Mouse (Mus musculus) neural tube, embryonic 13.5 days (tissue): ENCODE data around the gene Arhgef3. TPM values are rescaled to one million over a fixed set of nuclear protein-coding genes. Genes with fewer than 3 reads are reported as not detected.

ENCODE experiments used
- ATAC-seq: fragments of 200-750 bp; cut with Nextera tagmentation; 2 replicates; pipeline ENCODE4 v1.8.0; 2017; ENCODE audit warnings: low read depth, mild to moderate bottlenecking, moderate TSS enrichment, moderate library complexity
- H3K27ac ChIP-seq: fragments of 300-500 bp; sonication (generic); replicated peaks from 2 replicates; pipeline ENCODE4 v1.5.1; 2015; ENCODE audit warnings: moderate library complexity, mild to moderate bottlenecking, inconsistent platforms
- H3K27me3 ChIP-seq: fragments of 300-500 bp; sonication (generic); 2 replicates; pipeline ENCODE4 v1.6.1; 2015; ENCODE audit warnings: mild to moderate bottlenecking, inconsistent platforms
- H3K36me3 ChIP-seq: fragments of 300-500 bp; sonication (generic); 2 replicates; pipeline ENCODE4 v1.6.1; 2015; ENCODE audit warnings: mild to moderate bottlenecking, inconsistent platforms
- H3K4me1 ChIP-seq: fragments of 300-500 bp; sonication (generic); replicated peaks from 2 replicates; pipeline ENCODE4 v1.6.1; 2015; ENCODE audit warnings: inconsistent platforms
- H3K4me2 ChIP-seq: fragments of 300-500 bp; sonication (generic); 2 replicates; pipeline ENCODE4 v1.6.1; 2015; ENCODE audit warnings: inconsistent platforms, mild to moderate bottlenecking, moderate library complexity
- H3K4me3 ChIP-seq: fragments of 300-500 bp; sonication (generic); 2 replicates; pipeline ENCODE4 v1.5.1; 2015; ENCODE audit warnings: mild to moderate bottlenecking, inconsistent platforms
- H3K9ac ChIP-seq: fragments of 300-500 bp; sonication (generic); 2 replicates; pipeline ENCODE4 v1.6.1; 2015; ENCODE audit warnings: moderate library complexity, mild to moderate bottlenecking, inconsistent platforms
- H3K9me3 ChIP-seq: fragments of 300-500 bp; sonication (generic); 2 replicates; pipeline ENCODE4 v1.6.1; 2016; ENCODE audit warnings: inconsistent platforms
- WGBS: fragments of 180-500 bp; shearing (Covaris S2); methylation state at CpG from one replicate; pipeline ENCODE4 v1.1.7; 2015; 5-methylcytosine and 5-hydroxymethylcytosine counted together
- polyA plus RNA-seq: library from polyadenylated mRNA; unstranded; fragments of >200 nt; fragmentation: Nextera tagmentation; extraction: Ambion mirVana; gene quantifications from 2 replicates; pipeline ENCODE4 v1.2.1, GENCODE M21; 2015

Gene Arhgef3
- polyA plus RNA-seq, 1 experiment from 2014 or later: 3.3 TPM

DNA sequence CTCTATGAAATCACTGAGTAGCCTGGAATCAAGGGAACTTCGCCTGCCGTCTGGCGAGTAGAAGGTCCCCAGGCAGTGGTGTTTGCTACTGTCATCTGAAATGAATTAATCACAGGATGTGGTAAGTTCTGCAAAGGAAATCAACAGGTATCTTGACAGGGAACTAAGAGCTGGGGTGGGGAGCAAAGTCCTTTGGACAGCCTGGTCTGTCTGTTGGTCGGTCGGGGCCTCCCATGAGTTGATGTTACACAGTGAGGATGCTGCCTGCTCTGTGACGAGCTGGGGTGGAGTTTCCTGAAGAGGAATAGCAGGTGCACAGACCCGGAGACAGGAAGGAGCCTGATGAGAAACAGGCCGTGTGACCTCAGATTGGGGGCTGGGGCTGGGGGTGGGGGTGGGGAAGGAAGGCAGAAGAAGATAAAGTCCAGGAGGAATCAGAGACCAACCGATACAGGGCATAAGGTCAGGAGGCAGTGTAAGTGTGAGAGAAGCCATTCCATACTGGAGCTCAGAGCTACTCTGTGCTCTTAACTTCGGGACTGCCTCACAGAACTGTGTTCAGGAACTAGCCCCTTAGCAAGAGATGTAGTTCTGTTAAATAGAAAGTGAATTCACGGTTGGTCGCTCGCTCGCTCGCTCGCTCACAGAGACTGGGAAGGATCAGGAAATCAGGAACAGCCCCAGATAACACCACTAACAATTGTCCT lies 114.9 kb downstream of the Arhgef3 start:
- no peaks in the 10 kb centered on the region for H3K27me3 ChIP-seq
- no peak overlapping the region for H3K4me2 ChIP-seq
- peaks cover 14% of the 10 kb centered on the region for H3K4me1 ChIP-seq
- H3K27ac ChIP-seq: no peak overlapping the region; the same call in 1 of the 2 replicates
- H3K36me3 ChIP-seq: no peaks in the 10 kb centered on the region
- WGBS: 50% methylated on average over 16 of the region's 16 CpGs
- H3K9me3 ChIP-seq: no peaks in the 10 kb centered on the region
- no peak for ATAC-seq
- no peak overlapping the region for H3K9ac ChIP-seq
- H3K4me3 ChIP-seq: no peak overlapping the region

DNA sequence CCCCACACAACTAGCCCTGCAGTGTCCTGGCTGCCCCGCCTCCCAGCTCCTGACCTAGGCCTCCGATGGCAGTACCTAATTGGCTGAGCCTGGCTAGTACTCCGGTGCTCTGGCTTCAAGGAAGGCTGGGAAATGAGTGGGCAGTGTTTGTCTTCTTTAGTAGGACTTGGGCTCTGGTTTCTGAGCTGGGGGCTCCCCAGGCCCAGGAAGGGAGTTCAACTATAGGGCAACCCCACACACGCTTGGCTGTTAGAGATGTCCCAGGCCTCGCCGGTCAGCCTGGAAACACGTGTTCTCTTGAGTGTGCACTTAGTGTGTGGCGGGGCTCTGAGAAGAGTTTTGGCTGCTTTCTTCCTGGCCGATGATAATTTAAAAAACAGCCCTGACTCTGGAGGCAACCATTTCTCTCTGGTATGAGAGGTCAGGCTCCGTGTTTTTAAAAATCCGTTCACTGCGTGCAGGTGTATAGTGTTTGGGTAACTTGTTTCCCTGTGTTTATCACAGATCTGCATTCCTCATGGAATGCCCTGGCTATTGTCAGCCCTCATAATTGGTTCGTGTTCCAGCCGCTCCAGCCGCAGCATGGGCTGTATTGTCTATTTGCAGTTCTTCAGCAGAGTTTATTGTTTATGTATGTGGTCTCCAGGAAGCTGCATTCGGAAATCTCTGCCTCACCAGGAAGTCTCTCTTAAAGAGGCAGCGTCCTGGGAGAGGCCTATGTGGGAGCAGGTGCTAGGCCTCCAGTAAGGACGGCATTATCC lies 115.7 kb downstream of the Arhgef3 start:
- H3K4me1 ChIP-seq: peaks cover 14% of the 10 kb centered on the region
- H3K9me3 ChIP-seq: no peaks in the 10 kb centered on the region
- H3K27ac ChIP-seq: peak overlapping the region; percentile 49
- no peaks in the 10 kb centered on the region for H3K27me3 ChIP-seq
- 0 out of 2 replicates have a peak overlapping the region, but pooled peaks have one; percentile 8 for H3K9ac ChIP-seq
- 24% methylated on average over 18 of the region's 18 CpGs for WGBS
- no peak overlapping the region for H3K4me3 ChIP-seq
- no peak for ATAC-seq
- H3K36me3 ChIP-seq: no peaks in the 10 kb centered on the region
- H3K4me2 ChIP-seq: 0 out of 2 replicates have a peak overlapping the region, but pooled peaks have one; percentile 7

DNA sequence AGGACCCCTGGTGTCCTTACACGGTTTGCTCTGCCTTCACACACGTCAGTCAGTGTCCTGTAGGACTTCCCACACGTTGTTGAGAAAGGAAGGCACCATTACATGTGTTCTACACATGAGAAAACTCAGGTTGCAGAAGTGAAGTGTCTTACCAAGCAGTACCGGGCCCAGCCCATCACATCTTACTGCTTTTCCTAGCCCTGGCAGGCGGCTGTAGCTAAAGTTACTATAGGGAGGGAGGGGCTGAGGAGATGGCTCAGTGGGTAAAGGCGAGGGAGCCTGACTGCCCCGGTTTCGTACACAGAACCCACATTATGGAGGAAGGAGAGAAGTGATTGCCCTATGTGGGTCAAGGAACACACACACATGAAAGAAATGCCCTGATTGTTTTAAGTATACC lies 116.8 kb downstream of the Arhgef3 start:
- no peaks in the 10 kb centered on the region for H3K27me3 ChIP-seq
- no peak overlapping the region for H3K27ac ChIP-seq
- H3K4me3 ChIP-seq: no peak overlapping the region
- no peak for ATAC-seq
- no peaks in the 10 kb centered on the region for H3K9me3 ChIP-seq
- no peaks in the 10 kb centered on the region for H3K36me3 ChIP-seq
- peaks cover 14% of the 10 kb centered on the region for H3K4me1 ChIP-seq
- H3K9ac ChIP-seq: no peak overlapping the region
- 84% methylated on average over 8 of the region's 8 CpGs for WGBS
- H3K4me2 ChIP-seq: no peak overlapping the region

DNA sequence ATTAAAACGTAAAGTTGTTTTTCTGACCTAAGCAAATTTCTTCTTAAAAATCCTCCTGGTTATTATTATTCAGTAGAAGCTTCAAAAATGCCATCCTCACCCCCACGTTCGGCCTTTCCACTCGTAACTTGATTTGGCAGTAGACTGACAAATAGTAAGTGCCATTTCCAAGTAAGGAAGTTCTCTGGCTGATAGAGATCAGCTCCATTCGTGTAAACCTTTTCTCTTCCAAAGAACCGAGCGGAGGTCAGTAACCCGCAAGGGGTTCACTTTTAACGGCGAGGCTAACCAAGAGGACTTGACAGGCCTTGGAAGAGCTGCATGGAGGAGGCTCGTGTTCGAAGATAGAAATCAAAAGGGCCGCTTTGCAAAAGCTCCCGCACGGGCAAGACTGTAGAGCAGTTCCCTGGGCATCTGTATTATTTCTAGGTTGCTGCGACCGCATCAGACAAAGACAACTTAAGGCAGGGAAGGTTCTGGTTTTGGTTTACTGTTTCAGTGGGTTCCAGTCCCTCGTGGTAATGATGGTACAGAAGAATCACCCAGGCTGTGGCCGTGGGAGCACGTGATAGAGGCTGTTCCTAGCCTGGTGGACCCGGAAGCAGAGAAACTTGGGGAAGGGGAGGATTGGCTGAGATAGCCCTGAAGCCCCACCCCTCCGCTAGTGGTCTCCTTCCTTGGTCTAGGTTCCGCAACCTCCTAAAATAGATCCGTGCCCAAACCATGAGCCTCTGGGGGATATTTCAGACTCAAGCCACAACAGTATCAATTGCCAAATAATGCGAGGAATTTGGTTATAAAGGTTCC lies 117.5 kb downstream of the Arhgef3 start:
- no peak for ATAC-seq
- Histone ChIP-seq H3K27ac (no peak overlapping the region), H3K27me3 (no peaks in the 10 kb centered on the region), H3K4me1 (peaks cover 14% of the 10 kb centered on the region), H3K4me3 (no peak overlapping the region), H3K9ac (no peak overlapping the region), H3K9me3 (no peaks in the 10 kb centered on the region), H3K4me2 (no peak overlapping the region), H3K36me3 (no peaks in the 10 kb centered on the region)
- WGBS: 92% methylated on average over 25 of the region's 25 CpGs

DNA sequence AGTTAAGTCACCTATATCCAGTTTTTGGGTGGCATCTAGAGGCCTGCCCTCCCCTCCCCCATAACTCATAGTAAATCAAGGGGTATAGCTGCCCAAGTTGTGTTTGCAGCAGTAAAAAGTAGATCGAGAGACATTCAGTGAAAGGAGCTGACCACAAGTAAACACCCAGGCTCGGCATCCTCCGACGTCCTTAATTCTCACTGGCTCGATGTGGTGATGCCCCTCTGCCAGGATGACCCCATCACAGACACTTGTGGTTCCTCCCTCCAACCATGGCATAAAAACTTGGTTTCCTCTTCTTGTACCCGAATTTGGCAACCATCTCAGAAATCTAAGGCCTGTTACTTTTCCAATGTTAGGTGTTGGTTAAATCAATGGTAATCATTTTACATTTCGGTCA lies 118.4 kb downstream of the Arhgef3 start:
- WGBS: 89% methylated on average over 7 of the region's 7 CpGs

DNA sequence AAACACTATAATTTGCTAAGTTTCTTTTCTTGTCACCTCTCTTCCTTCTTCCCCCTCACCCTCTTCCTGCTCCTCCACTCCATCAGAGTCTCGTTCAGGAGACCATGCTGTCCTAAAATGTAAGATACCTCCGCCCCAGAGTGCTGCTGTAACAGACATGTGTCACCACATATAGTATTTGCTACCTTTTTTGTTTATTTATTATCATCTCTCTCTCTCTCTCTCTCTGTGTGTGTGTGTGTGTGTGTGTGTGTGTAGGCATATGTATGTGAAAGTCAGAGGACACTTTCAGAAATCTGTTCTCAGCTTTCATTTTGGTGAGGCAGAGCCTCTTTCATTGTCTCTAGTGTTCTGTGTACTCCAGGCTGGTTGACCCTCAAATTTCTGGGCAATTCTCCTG lies 119.0 kb downstream of the Arhgef3 start:
- no peaks in the 10 kb centered on the region for H3K27me3 ChIP-seq
- no peak overlapping the region for H3K4me3 ChIP-seq
- H3K4me1 ChIP-seq: peaks cover 14% of the 10 kb centered on the region
- WGBS: 88% methylated on average over 2 of the region's 2 CpGs
- H3K4me2 ChIP-seq: no peak overlapping the region
- no peak overlapping the region for H3K27ac ChIP-seq
- H3K9ac ChIP-seq: no peak overlapping the region
- H3K36me3 ChIP-seq: no peaks in the 10 kb centered on the region
- H3K9me3 ChIP-seq: no peaks in the 10 kb centered on the region
- no peak for ATAC-seq

More for the DNA sequence above, 118.4 kb downstream of the Arhgef3 start:
- Histone ChIP-seq H3K4me2 (no peak overlapping the region), H3K4me1 (peaks cover 14% of the 10 kb centered on the region), H3K36me3 (no peaks in the 10 kb centered on the region), H3K27ac (no peak overlapping the region), H3K4me3 (no peak overlapping the region), H3K9ac (no peak overlapping the region), H3K27me3 (no peaks in the 10 kb centered on the region), H3K9me3 (no peaks in the 10 kb centered on the region)
- no peak for ATAC-seq

DNA sequence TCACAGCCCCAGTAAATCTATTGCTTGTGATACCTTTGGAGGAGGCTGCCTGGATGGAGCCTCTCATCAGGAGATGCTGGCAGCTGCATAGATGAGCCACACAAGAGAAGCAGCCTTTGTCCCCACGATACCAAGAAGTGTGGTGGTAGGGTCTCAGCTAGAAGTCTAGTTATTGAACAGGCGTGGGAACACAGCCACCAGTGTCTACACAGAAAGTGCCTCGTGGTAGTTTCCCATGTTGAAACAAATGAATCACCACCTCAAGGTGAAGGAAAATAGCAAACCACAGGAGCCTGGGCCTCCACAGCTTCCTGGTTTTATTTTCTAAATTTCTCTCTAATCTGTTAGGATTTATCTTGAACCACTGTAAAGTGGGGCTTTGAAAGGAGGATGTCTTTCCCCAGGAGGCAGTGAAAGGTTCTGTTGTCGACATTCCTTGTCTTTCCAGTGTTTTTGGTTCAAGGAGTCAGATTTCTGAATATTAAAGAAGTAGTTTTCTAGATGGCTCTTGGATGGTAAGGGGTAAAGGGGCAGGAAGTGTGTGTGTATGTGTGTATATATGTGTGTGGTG lies 119.7 kb downstream of the Arhgef3 start:
- Histone ChIP-seq H3K4me1 (peaks cover 14% of the 10 kb centered on the region), H3K9me3 (no peaks in the 10 kb centered on the region), H3K9ac (no peak overlapping the region), H3K27ac (no peak overlapping the region), H3K36me3 (no peaks in the 10 kb centered on the region), H3K27me3 (no peaks in the 10 kb centered on the region), H3K4me3 (no peak overlapping the region), H3K4me2 (no peak overlapping the region)
- ATAC-seq: no peak
- WGBS: 71% methylated on average over 4 of the region's 4 CpGs

DNA sequence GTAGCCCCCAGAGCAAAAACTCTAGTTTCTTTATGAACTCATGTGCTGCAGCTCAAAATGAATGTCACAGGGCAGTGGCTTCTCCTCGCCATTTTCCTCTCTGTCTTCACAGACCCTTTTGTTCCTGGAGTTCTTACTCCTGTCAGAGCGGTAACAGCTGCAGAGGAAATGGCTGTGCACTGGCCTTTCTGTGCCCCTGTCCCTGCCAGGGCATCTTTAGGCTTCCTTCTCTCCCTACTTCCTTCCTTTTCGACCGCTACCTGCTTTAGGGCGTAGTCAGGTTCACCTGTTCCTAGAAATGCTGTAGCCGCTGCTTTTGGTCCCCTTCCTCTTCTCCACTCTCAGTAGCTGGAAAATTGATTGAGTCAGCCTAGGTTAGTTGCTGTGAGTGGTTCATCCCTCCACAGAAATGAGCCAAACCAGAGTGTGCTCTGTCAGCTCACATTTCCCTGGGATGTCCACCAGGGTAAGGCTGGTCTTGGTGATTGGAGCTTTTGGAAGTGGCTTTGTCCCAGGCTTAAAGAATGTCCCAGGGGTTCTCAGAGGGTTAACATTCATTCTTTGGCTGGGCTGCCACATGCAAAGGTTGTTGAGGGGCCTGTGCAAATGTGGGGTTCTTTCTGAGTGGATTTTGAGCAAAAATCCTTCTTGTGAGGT lies 121.3 kb downstream of the Arhgef3 start:
- Histone ChIP-seq H3K36me3 (no peaks in the 10 kb centered on the region), H3K9ac (no peak overlapping the region), H3K27me3 (no peaks in the 10 kb centered on the region), H3K27ac (no peak overlapping the region), H3K9me3 (no peaks in the 10 kb centered on the region), H3K4me2 (no peak overlapping the region), H3K4me1 (peaks cover 1% of the 10 kb centered on the region), H3K4me3 (no peak overlapping the region)
- WGBS: 70% methylated on average over 6 of the region's 6 CpGs
- no peak for ATAC-seq

DNA sequence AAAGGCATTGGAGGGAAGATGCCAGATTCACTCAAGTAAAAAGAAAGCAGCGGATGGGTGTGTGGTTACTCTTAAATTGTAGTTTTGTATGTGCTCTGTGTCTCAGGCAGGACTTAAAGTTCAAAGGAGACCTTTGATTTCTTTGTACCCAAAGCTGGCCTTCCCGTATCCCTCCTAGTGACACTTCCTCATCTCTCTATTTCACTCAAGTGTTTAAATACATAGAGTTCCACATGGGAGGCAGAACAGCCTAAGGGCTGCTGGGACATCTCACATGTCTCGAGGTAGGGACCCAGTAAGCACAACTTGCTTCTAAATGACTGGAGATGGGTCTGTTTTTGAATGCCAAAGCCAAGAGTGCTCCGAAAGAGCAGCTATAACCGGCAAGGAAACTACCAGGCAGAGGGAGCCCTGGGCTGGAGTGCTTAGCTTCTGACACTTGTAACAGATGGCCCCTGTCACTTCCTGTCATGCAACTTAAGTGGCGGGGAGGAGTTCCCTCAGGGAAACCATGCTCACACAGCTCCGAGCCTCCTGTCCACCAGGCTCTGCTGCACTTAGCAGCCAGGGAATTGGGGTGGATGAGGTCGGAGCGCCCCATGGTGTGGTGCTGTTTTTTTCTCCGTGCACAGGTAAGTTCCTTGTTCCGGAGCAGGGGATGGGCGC lies 123.0 kb downstream of the Arhgef3 start:
- WGBS: 57% methylated on average over 12 of the region's 12 CpGs
- Histone ChIP-seq H3K9ac (no peak overlapping the region), H3K4me3 (no peak overlapping the region), H3K9me3 (no peaks in the 10 kb centered on the region), H3K36me3 (no peaks in the 10 kb centered on the region), H3K4me1 (no peaks in the 10 kb centered on the region), H3K27me3 (no peaks in the 10 kb centered on the region), H3K27ac (no peak overlapping the region), H3K4me2 (no peak overlapping the region)
- no peak for ATAC-seq

DNA sequence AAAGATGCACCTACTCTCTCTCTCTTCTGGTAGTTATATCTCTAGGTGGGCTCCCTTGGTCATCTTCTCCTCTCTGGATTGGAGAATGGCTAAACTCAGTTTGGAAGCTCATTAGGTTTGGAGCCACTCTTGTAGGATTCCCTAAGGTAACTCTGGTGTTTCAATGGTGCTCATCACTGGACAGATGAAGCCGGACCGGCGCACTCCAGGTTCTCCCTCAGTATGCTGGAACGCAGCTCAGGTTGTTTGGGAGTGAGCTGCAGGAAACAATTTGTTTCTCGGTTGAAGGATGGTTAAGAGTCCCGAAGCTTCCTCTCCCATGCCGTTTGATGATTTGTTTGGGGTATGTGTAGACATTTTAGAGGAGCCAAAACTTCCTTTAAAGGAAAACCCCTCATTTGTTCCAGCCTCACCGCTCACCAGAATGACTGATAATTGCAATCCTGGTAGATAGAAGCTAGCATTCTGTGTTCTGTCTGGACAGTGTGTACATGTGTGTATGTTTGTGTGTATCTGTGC lies 124.0 kb downstream of the Arhgef3 start:
- ATAC-seq: no peak
- Histone ChIP-seq H3K36me3 (no peaks in the 10 kb centered on the region), H3K4me3 (no peak overlapping the region), H3K4me1 (no peaks in the 10 kb centered on the region), H3K27me3 (no peaks in the 10 kb centered on the region), H3K27ac (no peak overlapping the region), H3K9me3 (no peaks in the 10 kb centered on the region), H3K4me2 (no peak overlapping the region), H3K9ac (no peak overlapping the region)
- WGBS: 81% methylated on average over 8 of the region's 8 CpGs

DNA sequence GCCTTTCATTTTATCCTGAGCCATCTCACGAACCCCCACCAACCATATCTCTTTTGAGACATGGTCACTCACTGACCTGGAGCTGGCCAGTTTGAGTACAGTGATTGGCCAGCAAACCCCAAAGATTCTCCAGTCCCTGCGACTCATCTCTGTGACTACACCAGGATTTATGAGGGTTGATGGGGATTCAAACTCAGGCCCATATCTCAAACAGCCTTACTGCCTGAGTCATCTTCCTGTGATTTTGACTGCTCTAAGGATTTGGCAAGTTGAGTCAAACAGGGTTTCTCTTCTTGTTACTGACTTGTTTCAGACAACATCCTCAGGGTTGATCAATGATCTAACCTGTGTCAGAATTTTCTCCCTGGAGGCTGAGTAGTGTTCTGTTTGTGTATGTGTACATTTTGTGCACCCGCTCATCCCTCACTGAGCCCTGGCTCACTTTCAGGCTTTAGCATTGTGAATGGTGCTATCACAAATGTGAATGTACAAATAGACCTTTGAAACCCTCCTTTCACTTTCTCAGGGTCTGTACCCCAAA lies 124.9 kb downstream of the Arhgef3 start:
- Histone ChIP-seq H3K27me3 (no peaks in the 10 kb centered on the region), H3K4me2 (no peak overlapping the region), H3K27ac (no peak overlapping the region), H3K4me3 (no peak overlapping the region), H3K9ac (no peak overlapping the region), H3K36me3 (no peaks in the 10 kb centered on the region), H3K9me3 (no peaks in the 10 kb centered on the region), H3K4me1 (no peaks in the 10 kb centered on the region)
- WGBS: 89% methylated on average over 3 of the region's 3 CpGs
- ATAC-seq: no peak
